Mouse (Mus musculus): Measurements from ENCODE around the gene Hcar2. TPM values are rescaled to one million over a fixed set of nuclear protein-coding genes. Genes with fewer than 3 reads are reported as not detected.

Gene Hcar2
- polyA plus RNA-seq, 1 experiment = 2.2 TPM

GRCm38 (mm10) chr5:123891669-123892068, 26.4 kb upstream of the Hcar2 start:
- Histone ChIP-seq H3K4me3 (ENCODE audit: insufficient read depth, low read length) (no peak overlapping the region), H3K27ac (ENCODE audit: insufficient read depth, low read depth, low read length) (no peak overlapping the region), H3K4me1 (ENCODE audit: control insufficient read depth, insufficient read depth, low read length) (peaks cover 51% of the 10 kb centered on the region)
- TF ChIP-seq POLR2A (IDR thresholded peaks at IDR 0.05; ENCODE audit: borderline replicate concordance, low read depth, low read length) = no peak
- TF ChIP-seq CTCF (IDR thresholded peaks at IDR 0.05; ENCODE audit: low read depth, low read length) = no peak

DNA sequence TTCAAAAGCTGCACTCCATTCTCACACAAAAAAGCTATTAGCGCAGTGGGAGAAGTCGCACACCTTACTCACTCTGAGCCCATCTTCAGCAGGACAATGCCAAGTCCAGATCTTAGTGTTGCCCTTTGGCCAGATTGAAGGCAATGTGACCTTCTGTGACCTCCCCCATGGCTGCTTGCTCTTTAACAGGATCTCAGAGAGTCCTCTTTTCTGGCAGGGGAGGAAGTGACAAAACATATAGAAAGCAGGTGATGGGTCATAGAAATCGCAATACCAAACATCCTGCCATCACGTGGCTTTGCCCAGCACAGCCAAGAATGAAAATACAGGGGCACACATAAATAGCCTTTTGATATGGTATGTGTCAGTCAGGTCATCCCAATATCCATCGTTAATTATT, 25.7 kb upstream of the Hcar2 start:
- H3K4me3 ChIP-seq (ENCODE audit: insufficient read depth, low read length) = no peak overlapping the region
- H3K4me1 ChIP-seq (ENCODE audit: control insufficient read depth, insufficient read depth, low read length) = peaks cover 49% of the 10 kb centered on the region
- no peak overlapping the region for H3K27ac ChIP-seq (ENCODE audit: insufficient read depth, low read depth, low read length)
- no peak for TF ChIP-seq POLR2A (IDR thresholded peaks at IDR 0.05; ENCODE audit: borderline replicate concordance, low read depth, low read length)
- no peak for TF ChIP-seq CTCF (IDR thresholded peaks at IDR 0.05; ENCODE audit: low read depth, low read length)

DNA sequence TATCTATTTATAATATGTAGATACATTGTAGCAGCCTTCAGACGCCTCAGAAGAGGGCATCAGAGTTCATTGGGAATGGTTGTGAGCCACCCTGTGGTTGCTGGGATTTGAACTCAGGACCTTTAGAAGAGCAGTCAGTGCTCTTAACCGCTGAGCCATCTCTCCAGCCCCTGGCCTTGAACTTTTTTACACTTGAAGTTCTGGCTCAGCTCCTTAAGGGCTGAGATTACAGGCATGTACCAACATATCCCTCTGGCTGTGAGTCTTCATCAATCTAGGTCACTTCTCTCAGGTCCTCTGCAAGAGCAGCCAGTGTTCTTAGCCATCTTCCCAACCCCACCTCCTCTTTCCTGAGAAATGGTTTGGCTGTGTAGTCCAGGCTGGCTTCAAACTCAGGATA, 25.0 kb upstream of the Hcar2 start:
- Histone ChIP-seq H3K4me3 (ENCODE audit: insufficient read depth, low read length) (no peak overlapping the region), H3K27ac (ENCODE audit: insufficient read depth, low read depth, low read length) (no peak overlapping the region), H3K4me1 (ENCODE audit: control insufficient read depth, insufficient read depth, low read length) (peaks cover 42% of the 10 kb centered on the region)
- no peak for TF ChIP-seq CTCF (IDR thresholded peaks at IDR 0.05; ENCODE audit: low read depth, low read length)
- no peak for TF ChIP-seq POLR2A (IDR thresholded peaks at IDR 0.05; ENCODE audit: borderline replicate concordance, low read depth, low read length)

- H3K4me1 ChIP-seq (ENCODE audit: control insufficient read depth, insufficient read depth, low read length) = peaks cover 27% of the 10 kb centered on the region
- no peak for TF ChIP-seq CTCF (IDR thresholded peaks at IDR 0.05; ENCODE audit: low read depth, low read length)
- no peak for TF ChIP-seq POLR2A (IDR thresholded peaks at IDR 0.05; ENCODE audit: borderline replicate concordance, low read depth, low read length)
- no peak overlapping the region for H3K27ac ChIP-seq (ENCODE audit: insufficient read depth, low read depth, low read length)
- H3K4me3 ChIP-seq (ENCODE audit: insufficient read depth, low read length) = no peak overlapping the region
Measured at GRCm38 (mm10) chr5:123886365-123886764, 21.1 kb upstream of the Hcar2 start.

- Histone ChIP-seq H3K4me1 (ENCODE audit: control insufficient read depth, insufficient read depth, low read length) (peaks cover 14% of the 10 kb centered on the region), H3K4me3 (ENCODE audit: insufficient read depth, low read length) (no peak overlapping the region), H3K27ac (ENCODE audit: insufficient read depth, low read depth, low read length) (no peak overlapping the region)
- TF ChIP-seq CTCF (IDR thresholded peaks at IDR 0.05; ENCODE audit: low read depth, low read length) = no peak
- no peak for TF ChIP-seq POLR2A (IDR thresholded peaks at IDR 0.05; ENCODE audit: borderline replicate concordance, low read depth, low read length)
Measured at GRCm38 (mm10) chr5:123884332-123884731, 19.0 kb upstream of the Hcar2 start.

- Histone ChIP-seq H3K4me3 (ENCODE audit: insufficient read depth, low read length) (no peak overlapping the region), H3K4me1 (ENCODE audit: control insufficient read depth, insufficient read depth, low read length) (peaks cover 14% of the 10 kb centered on the region), H3K27ac (ENCODE audit: insufficient read depth, low read depth, low read length) (no peak overlapping the region)
- TF ChIP-seq POLR2A (IDR thresholded peaks at IDR 0.05; ENCODE audit: borderline replicate concordance, low read depth, low read length) (no peak), CTCF (IDR thresholded peaks at IDR 0.05; ENCODE audit: low read depth, low read length) (no peak)
Measured at GRCm38 (mm10) chr5:123883891-123884290, 18.6 kb upstream of the Hcar2 start.

- peaks cover 12% of the 10 kb centered on the region for H3K4me1 ChIP-seq (ENCODE audit: control insufficient read depth, insufficient read depth, low read length)
- no peak overlapping the region for H3K27ac ChIP-seq (ENCODE audit: insufficient read depth, low read depth, low read length)
- no peak overlapping the region for H3K4me3 ChIP-seq (ENCODE audit: insufficient read depth, low read length)
- TF ChIP-seq POLR2A (IDR thresholded peaks at IDR 0.05; ENCODE audit: borderline replicate concordance, low read depth, low read length) (no peak), CTCF (IDR thresholded peaks at IDR 0.05; ENCODE audit: low read depth, low read length) (no peak)
Measured at GRCm38 (mm10) chr5:123880778-123881177, 15.5 kb upstream of the Hcar2 start.

- Histone ChIP-seq H3K27ac (ENCODE audit: insufficient read depth, low read depth, low read length) (no peak within 1 kb of the TSS), H3K4me3 (ENCODE audit: insufficient read depth, low read length) (no peak within 1 kb of the TSS)
- TF ChIP-seq CTCF (IDR thresholded peaks at IDR 0.05; ENCODE audit: low read depth, low read length) (no peak), POLR2A (IDR thresholded peaks at IDR 0.05; ENCODE audit: borderline replicate concordance, low read depth, low read length) (no peak)
Measured at GRCm38 (mm10) chr5:123879928-123880327, 14.6 kb upstream of the Hcar2 start, which contains the start of gene Hcar1. Hcar1 (minus strand) TSS chr5:123880020.

DNA sequence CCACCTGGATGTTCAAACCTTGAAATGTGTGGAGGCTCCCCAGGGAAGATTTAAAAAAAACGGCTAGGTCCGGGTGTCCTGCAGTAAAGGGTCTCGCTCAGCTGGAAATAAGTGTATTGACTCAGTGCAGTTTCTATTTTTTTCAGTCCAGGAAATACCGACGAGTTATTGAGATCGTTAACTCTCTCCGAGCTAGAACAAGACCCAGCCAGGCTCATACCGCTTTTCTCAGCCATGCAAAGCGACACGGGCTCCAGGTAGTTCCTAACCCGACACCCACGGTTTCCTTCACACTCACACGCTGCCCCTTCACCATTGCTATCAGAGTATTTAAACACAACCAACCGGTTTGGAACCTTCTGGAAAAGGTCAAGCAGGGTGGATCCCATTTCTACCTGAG, 12.8 kb upstream of the Hcar2 start:
- H3K27ac ChIP-seq (ENCODE audit: insufficient read depth, low read depth, low read length) = no peak overlapping the region
- no peak overlapping the region for H3K4me3 ChIP-seq (ENCODE audit: insufficient read depth, low read length)
- TF ChIP-seq CTCF (IDR thresholded peaks at IDR 0.05; ENCODE audit: low read depth, low read length) (no peak), POLR2A (IDR thresholded peaks at IDR 0.05; ENCODE audit: borderline replicate concordance, low read depth, low read length) (no peak)
- peaks cover 7% of the 10 kb centered on the region for H3K4me1 ChIP-seq (ENCODE audit: control insufficient read depth, insufficient read depth, low read length)

More at GRCm38 (mm10) chr5:123879928-123880327, 14.6 kb upstream of the Hcar2 start, which contains the start of gene Hcar1:
- H3K4me1 ChIP-seq (ENCODE audit: control insufficient read depth, insufficient read depth, low read length) = peaks cover 12% of the 10 kb centered on the region

DNA sequence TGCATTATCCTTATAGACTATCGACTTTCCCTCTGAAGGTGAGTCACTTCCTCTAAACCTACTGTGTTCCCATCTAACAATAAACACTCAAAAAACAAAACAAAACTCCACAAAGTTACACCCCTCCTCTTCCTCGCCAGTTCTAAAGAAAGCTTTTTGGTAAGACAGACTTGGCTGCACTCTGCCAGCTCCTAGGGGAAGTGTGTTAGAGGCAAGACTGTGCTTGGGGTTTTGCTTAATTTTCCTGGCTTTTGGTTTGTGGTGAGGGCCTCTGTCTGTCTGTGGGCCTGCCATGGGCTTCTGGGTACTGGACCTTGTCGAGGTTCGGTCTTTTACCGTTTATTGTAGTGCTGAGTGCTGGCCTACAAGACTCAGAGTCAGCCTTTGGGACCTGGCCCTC, 8.9 kb upstream of the Hcar2 start:
- TF ChIP-seq CTCF (IDR thresholded peaks at IDR 0.05; ENCODE audit: low read depth, low read length) = no peak
- TF ChIP-seq POLR2A (IDR thresholded peaks at IDR 0.05; ENCODE audit: borderline replicate concordance, low read depth, low read length) = no peak
- no peak overlapping the region for H3K27ac ChIP-seq (ENCODE audit: insufficient read depth, low read depth, low read length)
- peaks cover 9% of the 10 kb centered on the region for H3K4me1 ChIP-seq (ENCODE audit: control insufficient read depth, insufficient read depth, low read length)
- H3K4me3 ChIP-seq (ENCODE audit: insufficient read depth, low read length) = no peak overlapping the region

DNA sequence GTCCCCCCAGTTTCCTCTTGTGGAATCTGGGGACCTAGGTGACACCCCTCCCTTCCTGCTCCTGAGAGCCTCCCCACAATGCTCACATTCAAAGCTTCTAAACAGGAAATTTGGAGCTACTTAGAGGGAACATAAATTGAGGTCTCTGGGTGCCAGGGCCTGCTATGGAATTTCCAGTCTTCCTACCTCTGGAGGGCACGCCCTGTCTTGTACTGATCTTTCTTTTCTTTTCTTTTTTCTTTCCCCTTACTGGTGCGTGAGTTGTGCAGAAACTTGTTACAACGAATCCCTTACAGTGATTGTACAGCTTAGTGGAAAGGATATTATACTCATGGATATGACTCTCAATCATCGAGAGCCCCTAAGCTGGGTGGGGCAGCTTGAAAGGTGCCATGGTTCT, 4.3 kb upstream of the Hcar2 start:
- H3K27ac ChIP-seq (ENCODE audit: insufficient read depth, low read depth, low read length) = no peak overlapping the region
- H3K4me1 ChIP-seq (ENCODE audit: control insufficient read depth, insufficient read depth, low read length) = peaks cover 28% of the 10 kb centered on the region
- TF ChIP-seq CTCF (IDR thresholded peaks at IDR 0.05; ENCODE audit: low read depth, low read length) = no peak
- no peak for TF ChIP-seq POLR2A (IDR thresholded peaks at IDR 0.05; ENCODE audit: borderline replicate concordance, low read depth, low read length)
- no peak overlapping the region for H3K4me3 ChIP-seq (ENCODE audit: insufficient read depth, low read length)

Measured in bone marrow macrophage, adult 2 months (primary cell).